Mouse (Mus musculus) E14TG2a.4 (cell line): ENCODE results near the gene AU022252.

Experiments
- CTCF ChIP-seq: conservative IDR thresholded peaks from 2 replicates; pipeline ENCODE4 v1.5.1; 2014; ENCODE audit warnings: low read length
- NANOG ChIP-seq: IDR thresholded peaks from 2 replicates; pipeline ENCODE4 v1.6.1; 2014; ENCODE audit warnings: borderline replicate concordance, low read length, mixed read lengths

- TF ChIP-seq CTCF, result no peak
- TF ChIP-seq NANOG, result no peak
These were observed 46.7 kb downstream of the AU022252 start for GRCm38 (mm10) chr4:119185771-119186170.
